Mouse (Mus musculus) granulocyte monocyte progenitor cell, adult 5-6 weeks (primary cell): ENCODE measurements at regions not wholly inside any gene's neighbourhood (a gene's known extent, or its start where the extent isn't known, plus 50 kb on each side); places are given as distances from the start of the nearest gene placed in this dataset.
A peak's percentile ranks its signal among the peaks of the same experiment; 100 is the strongest.

Experiments
- ATAC-seq: replicated peaks from 2 replicates; pipeline ENCODE4 v1.8.0; 2016; ENCODE audit warnings: mild to moderate bottlenecking, moderate TSS enrichment, inconsistent platforms; ENCODE audit not compliant: poor library complexity, severe bottlenecking

GRCm38 (mm10) chr2:134126988-134127387 lies 427.2 kb downstream of the Hao1 start:
- no peak for ATAC-seq

- no peak for ATAC-seq
Measured at GRCm38 (mm10) chr2:134107286-134107685, 446.9 kb downstream of the Hao1 start.

GRCm38 (mm10) chr2:134088374-134088773 lies 465.8 kb downstream of the Hao1 start:
- ATAC-seq, result peak; percentile 42

GRCm38 (mm10) chr2:134080148-134080547 lies 474.0 kb downstream of the Hao1 start:
- ATAC-seq, result no peak

GRCm38 (mm10) chr2:134077953-134078352 lies 476.2 kb downstream of the Hao1 start:
- no peak for ATAC-seq

GRCm38 (mm10) chr2:134067910-134068335 lies 486.2 kb downstream of the Hao1 start:
- peak; percentile 25; the same call in 1 of the 2 replicates for ATAC-seq

GRCm38 (mm10) chr2:134067404-134067803 lies 486.8 kb downstream of the Hao1 start:
- ATAC-seq, result peak; percentile 68

GRCm38 (mm10) chr2:134059916-134060618 lies 494.1 kb downstream of the Hao1 start:
- ATAC-seq, result no peak

GRCm38 (mm10) chr2:134036359-134036874 lies 484.5 kb downstream of the Bmp2 start:
- ATAC-seq, result no peak

- ATAC-seq, result peak; percentile 65; the same call in 1 of the 2 replicates
Measured at GRCm38 (mm10) chr2:134029631-134030414, 477.9 kb downstream of the Bmp2 start.

- ATAC-seq, result no peak
Measured at GRCm38 (mm10) chr2:134029153-134029552, 477.2 kb downstream of the Bmp2 start.

- ATAC-seq, result no peak
Measured at GRCm38 (mm10) chr2:134017109-134017508, 465.1 kb downstream of the Bmp2 start.

GRCm38 (mm10) chr2:134003146-134003545 lies 451.2 kb downstream of the Bmp2 start:
- ATAC-seq, result no peak

GRCm38 (mm10) chr2:133994742-133995141 lies 442.8 kb downstream of the Bmp2 start:
- no peak for ATAC-seq

GRCm38 (mm10) chr2:133994337-133994736 lies 442.4 kb downstream of the Bmp2 start:
- ATAC-seq, result no peak

GRCm38 (mm10) chr2:133987671-133988070 lies 435.7 kb downstream of the Bmp2 start:
- no peak for ATAC-seq
